Mouse (Mus musculus): ENCODE results near the gene Fam205c.

Fam205c gene

DNA sequence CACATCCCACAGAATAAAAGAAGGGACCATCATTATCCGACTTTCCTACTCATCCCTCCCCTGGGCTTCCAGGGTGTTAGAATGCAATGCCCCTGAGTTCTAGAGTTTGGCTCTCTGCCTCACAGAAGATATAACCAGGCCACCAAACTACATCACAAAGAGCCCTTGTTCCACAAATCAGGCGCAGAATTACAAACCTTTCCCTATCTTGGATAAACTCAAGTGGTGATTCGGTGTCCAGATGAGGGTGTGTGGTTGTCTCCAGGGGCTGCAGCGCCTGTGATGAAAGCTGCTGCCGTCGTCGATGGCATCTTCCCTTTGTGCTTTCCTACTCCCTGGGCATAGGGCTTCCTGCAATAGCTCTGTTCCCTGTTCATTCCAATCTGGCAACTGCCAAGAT is at the start of gene Fam205c:
TSS of gene Fam205c (minus strand) at position 101 of the 400 bp plus-strand sequence.
- no peak for DNase-seq (ENCODE audit: low spot score)

DNA sequence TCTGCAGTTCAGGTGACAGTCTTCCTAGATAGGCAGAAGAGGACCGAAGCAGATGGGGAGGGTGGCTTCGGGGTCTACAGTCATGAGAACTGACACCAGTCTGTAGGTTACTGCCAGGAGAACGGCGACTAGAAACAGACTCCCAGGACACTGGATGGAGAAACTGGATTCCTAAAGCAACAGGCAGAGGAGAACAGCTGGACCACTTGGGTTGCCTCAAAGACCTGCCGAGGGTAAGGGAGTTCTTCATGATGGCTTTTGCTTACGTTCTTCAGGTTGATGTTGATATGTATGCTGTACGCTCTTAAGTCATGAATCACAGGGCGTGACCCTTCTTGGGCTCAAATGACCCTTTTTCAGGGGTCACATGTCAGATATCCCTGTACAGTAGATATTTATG is 48.4 kb upstream of the Fam205c start:
- no peak for DNase-seq (ENCODE audit: low spot score)

DNA sequence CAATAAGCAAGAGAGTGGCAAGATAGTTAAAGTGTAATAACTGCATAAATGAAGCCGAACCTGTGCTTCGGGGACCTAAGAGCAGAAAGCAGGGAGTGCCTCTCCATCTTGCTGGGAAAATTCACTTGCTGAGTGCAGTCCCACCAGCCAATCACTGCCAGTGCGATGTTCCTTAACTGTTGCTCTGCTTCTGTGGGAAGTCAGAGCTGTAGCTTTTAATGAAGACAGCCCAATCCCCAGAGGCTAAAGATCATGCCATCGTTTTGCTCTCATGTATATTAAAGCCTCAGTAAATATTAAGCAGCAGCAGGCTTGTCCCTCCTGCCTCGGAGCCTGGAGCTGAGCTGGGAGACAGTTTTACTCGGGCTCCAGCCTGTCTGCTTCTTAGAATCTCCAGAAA is 48.0 kb upstream of the Fam205c start:
- DNase-seq (ENCODE audit: low spot score) = no peak

DNA sequence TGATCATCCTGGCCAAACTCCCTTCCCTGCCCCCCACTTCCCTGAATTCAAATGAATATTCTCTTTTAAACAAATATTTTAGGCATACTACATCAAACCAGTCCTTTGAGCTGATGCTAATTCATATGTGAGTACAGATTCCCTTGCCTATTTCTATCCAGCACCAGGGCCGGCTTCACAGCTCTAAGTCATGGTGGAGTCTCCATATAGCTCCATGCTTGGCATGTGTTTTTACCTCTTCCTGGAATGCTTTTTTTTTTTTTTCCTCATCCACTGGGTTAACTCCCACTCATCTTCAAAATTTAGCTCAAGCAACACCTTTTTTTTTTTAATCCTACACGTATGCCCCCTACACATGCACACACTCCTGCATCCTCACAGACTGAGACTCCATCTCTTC is 47.5 kb upstream of the Fam205c start:
- no peak for DNase-seq (ENCODE audit: low spot score)

DNA sequence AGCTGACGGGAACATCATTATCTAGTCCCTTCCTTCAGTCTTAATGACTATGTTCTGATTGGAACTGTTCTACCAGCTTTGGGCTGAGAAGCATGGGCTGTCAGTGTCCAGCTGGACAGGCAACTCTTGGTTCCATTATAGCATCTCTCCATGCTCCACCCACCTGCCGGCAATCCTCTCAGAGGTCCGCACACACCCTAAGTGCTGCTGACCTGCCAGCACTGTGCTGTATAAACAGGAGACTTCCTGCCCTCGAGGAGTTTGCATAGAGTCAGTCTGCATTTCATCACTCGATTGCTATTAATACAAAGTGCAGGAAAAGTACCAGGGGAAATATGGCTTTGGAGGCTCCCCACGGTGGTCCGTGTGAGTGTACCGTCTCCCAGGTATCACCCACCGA is 46.7 kb upstream of the Fam205c start:
- no peak for DNase-seq (ENCODE audit: low spot score)

DNA sequence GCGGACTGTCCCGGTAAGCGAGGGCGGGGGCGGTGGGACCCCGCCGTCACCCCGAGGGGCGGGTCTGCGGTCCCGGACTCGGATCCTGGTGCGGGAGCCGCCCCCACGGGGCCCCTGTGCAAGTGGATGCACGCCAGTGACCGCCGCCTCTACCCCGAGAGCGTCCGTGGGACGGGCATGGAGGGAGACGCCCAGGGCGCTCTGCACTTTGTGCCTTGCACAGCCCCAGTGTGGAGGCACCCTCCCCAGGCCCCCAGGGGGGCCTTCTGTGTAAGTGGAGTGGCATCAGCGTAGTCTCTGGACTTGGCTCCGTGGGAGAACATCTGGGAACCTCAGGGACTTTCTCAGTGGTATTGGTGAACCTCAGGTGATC is 43.4 kb upstream of the Fam205c start:
- no peak for DNase-seq (ENCODE audit: low spot score)

DNA sequence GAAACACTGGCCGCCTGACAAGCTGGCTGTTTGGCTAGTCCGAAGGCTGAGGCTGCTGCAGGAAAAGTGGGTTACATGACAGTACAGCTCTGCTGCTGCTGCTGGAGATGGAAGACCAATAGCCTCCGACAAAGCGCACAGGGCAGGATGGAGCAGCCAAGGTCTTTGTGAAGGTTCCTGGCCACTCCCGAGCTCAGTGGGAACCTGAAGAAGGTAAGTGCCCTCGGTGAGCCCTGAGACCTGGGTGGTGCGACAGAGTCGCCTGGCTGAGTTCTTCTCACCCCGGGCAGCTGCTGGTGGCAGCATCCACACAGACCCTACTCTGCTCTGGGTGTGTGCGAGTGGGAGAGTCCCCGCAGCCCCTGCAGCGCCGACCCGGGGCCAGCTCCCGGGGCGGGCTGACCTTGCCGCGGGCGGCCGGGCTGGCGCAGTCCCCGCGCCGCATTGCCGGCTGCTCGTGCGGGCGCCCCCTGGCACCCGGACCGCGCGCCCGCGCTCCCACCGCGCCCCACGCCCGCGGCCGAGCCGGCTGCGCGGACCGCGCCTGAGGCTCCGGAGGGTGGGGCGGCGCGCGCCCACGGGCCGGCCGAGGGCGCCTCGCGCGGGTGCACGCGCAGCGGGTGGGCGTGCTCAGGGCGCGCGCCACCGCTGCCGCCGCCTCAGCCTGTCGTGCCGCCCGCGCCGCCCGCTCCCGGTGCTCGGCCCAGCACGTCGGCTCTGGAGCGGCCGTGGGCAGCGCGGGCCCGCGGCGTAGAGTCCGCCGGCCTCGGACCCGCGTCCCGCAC is 42.8 kb upstream of the Fam205c start, which contains the start of gene Phf24:
TSS of gene Phf24 (plus strand) at position 44 of the 785 bp plus-strand sequence.
- DNase-seq (ENCODE audit: low spot score) = no peak

DNA sequence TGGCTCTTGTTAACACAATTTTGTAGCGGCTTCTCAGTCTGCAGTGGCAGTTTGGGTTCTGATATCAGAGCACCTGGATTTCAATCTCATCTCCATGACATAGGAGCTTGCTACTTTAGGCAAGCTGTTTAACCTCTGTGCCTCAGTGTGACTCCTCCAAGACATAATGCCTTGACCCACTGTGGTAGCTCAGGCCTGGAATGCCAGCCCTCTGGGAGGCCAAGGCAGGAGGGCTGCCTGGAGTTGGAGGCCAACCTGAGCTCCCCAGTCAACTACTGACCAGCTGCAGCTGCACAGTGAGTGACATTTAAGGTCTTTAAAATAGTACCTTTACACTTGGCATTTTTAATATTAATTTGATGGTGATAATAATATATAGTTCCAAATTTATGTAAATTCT is 41.9 kb upstream of the Fam205c start:
- DNase-seq (ENCODE audit: low spot score) = no peak

DNA sequence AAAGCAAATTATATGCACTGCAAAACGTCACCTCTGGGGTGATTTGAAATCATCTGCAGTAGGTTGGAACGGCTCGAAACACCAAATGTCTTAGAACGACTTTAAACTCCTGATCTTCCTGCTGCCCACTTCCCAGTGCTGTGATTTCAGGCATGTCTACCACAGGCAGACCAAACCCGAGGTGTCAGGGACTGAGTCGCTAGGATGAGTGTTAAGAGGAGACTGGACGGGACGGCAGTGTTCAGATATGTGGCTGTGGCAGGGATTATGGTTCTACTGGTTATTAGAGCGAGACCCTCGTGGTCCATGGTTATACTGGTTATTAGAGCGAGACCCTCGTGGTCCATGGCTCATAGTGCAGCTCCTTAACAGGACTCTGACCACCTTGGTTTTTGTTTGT is 41.3 kb upstream of the Fam205c start:
- no peak for DNase-seq (ENCODE audit: low spot score)

DNA sequence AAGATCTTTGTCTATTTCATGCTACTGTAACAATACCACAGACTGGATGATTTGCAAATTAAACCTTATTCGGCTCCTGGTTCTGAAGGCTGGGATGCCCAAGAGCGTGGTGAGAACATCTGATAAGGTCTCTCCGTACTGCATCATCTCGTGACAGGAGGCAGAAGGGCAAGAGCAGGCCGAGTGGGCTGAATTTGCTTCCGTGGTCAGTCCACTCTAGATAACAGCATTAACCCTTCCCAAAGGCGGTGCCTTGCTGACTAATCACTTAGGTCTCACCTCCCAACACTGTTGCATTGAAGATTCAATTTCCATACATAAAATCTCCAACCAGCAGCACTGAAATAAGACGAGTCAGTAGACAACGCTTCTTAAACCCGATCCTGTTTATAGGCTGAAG is 39.4 kb upstream of the Fam205c start:
- no peak for DNase-seq (ENCODE audit: low spot score)

DNA sequence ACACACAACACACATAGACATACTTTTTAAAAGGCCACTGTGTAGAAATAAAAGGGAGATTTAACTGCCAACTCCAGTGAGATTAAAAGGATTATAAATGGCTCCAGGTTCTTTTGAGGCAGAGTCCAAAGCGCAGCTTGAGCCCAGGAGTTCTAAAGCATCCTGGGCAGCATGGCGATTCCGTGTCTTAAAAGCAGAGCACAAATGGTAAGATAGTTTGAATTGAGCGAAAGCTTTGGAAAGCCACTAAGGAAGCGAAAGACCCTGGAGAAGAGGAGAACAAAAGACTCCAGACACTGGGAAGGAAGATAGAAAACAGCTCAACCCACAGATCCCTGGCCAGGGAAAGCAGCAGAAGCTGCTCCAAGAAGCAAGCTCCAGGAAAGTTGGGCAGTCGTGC is 30.9 kb upstream of the Fam205c start:
- DNase-seq (ENCODE audit: low spot score) = no peak

DNA sequence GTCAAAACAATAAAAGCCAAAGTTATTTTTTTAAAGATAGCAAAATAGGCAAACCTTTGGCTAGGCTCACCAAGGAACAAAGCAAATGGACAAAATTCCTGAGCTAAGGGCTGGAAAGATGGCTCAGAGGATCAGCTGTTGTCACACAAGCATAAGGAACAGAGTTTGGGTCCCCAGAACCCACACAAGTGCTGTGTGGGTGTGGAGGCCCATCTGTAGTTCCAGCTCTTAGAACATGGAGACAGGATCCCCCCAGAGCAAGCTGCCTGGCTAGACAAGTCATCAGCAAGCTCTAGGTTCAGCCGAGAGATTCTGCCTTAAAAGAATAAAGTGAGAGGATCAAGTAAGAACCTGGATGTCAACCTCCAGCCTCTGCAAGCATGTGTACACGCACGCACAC is 30.5 kb upstream of the Fam205c start:
- DNase-seq (ENCODE audit: low spot score) = no peak

DNA sequence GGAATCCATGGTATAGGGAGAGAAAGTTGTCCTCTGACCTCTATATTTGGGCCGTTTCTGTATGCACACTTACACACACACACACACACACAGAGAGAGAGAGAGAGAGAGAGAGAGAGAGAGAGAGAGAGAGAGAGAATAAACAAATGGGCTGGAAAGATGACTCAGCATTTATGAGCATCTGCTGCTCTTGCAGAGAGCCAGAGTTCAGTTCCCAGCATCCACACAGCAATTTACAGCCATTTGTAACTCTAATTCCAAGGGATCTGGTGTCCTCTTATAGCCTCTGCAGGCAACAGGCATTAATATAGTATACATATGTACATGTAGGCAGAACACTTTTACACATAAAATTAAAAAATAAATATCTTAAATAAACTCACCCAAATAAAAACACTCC is 29.9 kb upstream of the Fam205c start:
- no peak for DNase-seq (ENCODE audit: low spot score)

DNA sequence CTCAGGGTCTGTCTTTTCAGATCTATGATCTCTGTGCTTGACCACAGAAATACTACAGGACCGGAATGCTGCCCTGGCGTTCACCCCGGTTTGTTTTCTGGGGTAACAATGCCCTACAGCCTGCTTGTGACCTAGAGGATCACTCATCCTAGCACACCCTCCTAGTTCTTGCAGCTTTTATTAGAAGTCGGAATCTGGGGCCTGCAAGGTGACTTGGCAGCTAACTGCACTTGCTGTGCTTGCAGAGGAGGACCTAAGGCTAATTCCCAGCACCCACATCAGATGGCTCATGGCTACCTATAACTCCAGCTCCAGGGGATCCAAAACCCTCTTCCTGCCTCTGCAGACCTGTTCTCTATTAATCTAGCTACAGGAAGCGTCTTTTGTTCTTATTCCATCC is 28.7 kb upstream of the Fam205c start:
- no peak for DNase-seq (ENCODE audit: low spot score)

DNA sequence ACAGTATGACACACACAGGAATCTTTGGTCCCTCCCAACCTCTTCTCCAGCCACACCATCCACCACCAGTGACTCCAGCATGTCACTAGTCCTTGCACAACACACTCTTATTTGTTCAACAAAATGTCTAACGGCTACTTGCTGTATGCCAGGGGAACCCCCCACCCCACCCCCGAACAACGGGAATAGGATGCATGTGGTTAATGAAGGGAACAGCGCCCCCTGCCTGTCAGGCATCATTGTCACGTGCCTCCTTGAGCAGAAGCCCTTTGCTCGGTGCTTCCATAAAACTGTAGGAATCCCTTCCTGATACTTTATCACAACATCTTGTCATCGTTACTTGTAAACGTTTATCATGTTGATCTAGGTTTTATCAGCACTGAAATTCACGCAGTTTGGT is 28.1 kb upstream of the Fam205c start:
- peak; percentile 42 for DNase-seq (ENCODE audit: low spot score)

DNA sequence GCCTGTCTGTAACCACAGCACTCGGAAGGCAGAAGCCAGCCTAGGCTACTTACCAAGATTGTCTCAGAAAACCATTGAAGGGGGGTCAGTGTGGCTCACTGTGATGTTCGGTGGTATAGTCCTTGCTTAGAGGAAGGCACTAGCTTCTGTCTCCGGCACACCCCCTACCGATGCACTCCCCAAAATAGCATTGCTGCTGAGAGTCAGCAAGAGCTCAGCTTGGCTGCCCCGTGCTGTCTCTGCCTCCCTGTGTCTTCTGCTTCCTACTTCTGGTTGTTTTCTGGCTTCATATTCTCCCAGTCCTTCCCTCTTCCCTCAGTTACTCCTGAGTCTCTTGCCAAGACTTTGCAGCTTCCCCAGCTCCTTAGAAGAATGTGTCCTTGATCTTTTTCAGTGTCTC is 26.8 kb upstream of the Fam205c start:
- DNase-seq (ENCODE audit: low spot score) = no peak

DNA sequence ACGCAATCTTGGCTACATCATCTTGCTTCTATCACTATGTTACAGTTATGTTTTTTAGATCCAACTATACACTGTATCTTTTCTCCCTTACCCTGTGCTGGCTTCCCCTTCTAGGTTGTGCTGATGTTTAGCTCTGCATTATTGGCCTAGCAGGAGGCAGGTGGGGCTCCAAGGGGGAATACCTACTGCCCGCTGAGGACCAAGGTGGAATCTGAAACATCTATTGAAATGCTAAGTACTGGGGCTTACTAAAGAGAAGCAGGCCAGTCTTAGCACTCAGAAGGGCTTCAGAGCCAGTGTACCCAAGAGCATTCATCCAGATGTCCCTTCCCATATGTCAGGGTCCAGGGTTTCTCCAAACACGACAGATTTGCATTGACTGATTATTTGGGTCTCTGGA is 24.9 kb upstream of the Fam205c start:
- DNase-seq (ENCODE audit: low spot score) = no peak

DNA sequence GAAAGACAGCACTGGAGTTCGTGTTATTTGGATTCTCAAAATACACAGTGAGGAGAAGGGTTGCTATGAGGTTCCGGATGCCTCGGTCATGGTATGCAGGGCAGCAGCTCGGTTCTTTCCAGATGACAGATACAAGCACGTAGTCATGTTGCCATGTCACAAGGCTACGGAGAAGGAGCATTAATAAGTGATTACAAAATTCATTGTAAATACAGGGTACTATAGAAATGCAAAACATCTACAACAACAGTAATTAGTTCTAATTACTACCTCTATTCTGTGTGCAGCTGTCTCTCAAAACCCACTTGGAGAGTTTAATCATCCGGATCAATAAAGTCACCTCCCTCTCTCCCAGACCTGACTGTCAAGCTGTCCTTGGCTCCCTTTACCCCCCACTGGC is 21.1 kb upstream of the Fam205c start:
- DNase-seq (ENCODE audit: low spot score) = no peak

DNA sequence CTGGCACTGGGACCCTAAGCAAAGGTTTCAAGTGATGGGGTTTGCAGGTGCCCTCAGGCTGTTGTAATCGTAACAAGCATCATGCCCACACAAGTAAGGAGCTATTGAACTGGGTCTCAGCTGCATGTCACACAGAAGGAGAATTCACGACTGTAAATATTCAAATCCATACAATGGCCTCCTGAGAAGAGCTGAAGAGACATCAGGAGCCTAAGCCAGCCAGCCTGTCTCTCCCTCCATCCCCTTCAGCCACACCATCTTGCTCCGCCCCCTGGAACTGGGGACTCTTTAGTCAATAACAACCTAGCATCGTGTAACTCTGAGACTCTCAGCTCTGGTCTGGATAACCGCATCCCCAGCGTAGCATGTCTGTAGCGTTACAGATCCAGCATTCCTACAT is 17.1 kb upstream of the Fam205c start:
- DNase-seq (ENCODE audit: low spot score) = no peak

DNA sequence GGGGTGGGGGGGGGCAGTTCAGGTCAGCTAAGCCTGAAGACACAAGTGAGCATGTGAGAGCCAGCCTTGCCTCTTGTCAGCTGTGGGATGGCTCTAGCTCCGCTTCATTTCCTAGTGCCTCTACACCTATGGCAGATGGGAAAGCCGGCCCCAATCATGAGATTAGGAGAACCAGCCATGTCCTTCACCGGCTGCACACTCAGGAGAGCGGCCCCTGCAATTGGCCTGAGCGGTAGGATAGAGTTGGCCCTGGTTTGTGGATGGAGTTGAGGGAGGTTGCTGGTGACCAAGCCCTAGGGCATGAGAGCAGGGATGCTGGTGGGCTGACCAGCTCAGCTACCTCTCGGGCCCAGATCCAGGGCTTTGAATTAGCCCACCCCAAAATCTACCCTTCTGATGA is 14.8 kb upstream of the Fam205c start:
- no peak for DNase-seq (ENCODE audit: low spot score)

DNA sequence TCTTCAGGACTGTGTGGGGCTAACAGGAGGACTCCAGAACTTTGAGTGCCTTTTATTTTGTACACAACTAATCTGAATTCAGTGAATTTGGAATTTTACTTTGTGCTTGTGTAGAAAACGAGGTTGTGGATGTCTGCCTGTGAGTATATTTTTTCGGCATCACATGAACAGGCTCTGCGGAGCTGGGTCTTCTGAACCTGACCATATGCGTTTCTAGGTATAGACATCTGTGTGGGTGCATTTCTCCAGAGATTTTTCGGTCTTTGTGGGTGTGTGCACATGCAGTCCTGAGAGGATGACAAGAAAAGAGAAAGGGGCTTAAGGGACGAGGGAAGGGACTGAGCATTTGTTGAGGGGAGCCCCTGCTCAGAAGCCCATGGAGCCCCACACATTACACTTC is 12.9 kb upstream of the Fam205c start:
- DNase-seq (ENCODE audit: low spot score) = no peak

DNA sequence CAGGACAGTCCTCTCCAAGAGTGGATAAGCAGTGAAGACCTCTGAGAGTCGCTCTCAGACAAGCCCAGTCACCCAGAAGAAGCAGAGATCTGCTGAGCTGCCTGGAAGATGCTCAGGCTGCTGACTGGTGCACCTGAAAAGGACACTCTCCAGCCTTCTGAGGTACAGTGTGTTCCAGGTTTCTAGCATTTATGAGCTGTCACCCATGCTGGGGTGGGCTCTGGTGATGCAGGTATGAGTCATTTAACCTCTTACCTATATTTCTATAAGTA is 6.6 kb upstream of the Fam205c start:
- DNase-seq (ENCODE audit: low spot score) = no peak

DNA sequence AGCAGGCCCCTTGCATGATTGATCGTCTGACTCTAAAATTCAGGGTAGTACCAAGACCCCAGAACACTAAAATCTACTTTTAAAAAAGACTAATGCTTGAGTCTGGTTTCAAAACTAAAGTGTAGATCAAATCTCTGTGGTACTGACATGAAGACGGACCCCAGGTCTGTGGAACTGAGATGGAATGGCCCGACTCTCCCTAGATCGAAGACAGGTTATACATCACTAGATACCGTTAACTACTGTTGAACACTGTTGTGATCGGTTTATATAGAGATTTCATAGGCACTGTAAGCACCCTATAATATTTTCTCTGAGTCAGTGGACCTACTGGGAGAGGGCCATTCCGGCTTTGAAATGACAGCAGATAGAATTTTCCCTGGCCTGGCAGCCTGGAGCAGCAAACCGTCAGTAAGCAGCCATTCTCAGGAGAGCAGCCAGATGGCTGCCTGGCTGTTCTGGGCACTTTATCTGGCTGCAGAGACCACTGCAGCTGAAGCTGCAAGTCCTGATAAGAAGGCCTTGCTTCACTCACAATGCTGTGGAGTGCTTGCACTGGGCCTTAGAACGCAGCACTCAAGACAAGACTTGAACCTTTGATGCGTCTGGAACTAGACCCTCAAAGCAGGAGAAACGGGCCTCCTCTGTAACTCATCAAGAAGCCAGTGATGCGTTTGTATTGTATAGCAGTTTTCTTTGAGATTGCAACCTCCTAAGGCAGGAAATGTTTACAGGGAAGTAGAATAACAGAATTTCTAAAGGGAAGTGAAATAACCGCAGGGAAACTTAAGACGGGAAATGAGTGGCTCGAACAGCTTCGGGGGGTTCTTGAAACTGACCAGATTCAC is 6.0 kb upstream of the Fam205c start:
- DNase-seq (ENCODE audit: low spot score) = peak; percentile 60

DNA sequence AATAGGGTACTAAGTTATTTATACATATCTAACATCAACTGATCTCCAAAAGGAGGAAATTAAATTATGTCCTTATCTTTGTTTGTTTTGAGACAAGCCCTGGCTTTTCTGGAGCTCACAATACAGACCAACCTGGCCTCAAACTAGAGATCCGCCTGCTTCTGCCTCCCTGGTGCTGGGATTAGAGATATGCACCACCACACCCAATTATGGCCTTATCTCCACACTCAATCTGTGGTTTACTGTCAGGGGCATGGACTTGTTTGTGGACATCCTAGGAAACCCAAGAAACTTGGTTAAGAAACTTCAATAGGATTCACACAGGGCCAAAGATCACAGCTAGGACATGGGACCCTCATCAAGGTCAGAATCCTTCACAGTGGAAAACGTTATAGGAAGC is 3.6 kb upstream of the Fam205c start:
- no peak for DNase-seq (ENCODE audit: low spot score)

All from spleen, adult 12 weeks (tissue).